Mouse (Mus musculus) heart, postnatal 0 days (tissue): Measurements from ENCODE around the gene Kpna6. TPM values are rescaled to one million over a fixed set of nuclear protein-coding genes. Genes with fewer than 3 reads are reported as not detected.
A peak's percentile ranks its signal among the peaks of the same experiment; 100 is the strongest.
"Not testable (repeated sequence)": the region's sequence is repeated elsewhere in the genome, so short reads cannot be mapped to it uniquely, and the experiment has no call there.

Experiments used
- ATAC-seq: fragments of 200-750 bp; cut with Nextera tagmentation; 2 replicates; pipeline ENCODE4 v1.8.0; 2017; ENCODE audit warnings: low read depth, moderate number of reproducible peaks, moderate library complexity; ENCODE audit not compliant: insufficient read depth
- DNase-seq: peaks from one replicate; pipeline ENCODE4 v3.0.0-alpha.2; 2016; ENCODE audit warnings: low spot score
- H3K27ac ChIP-seq: fragments of 300-500 bp; sonication (generic); 2 replicates; pipeline ENCODE4 v1.5.1; 2014; ENCODE audit warnings: low read depth, mild to moderate bottlenecking
- H3K27me3 ChIP-seq: fragments of 300-500 bp; sonication (generic); 2 replicates; pipeline ENCODE4 v1.6.1; 2014; ENCODE audit warnings: low read length, mixed read lengths; ENCODE audit not compliant: control insufficient read depth, insufficient read depth
- H3K36me3 ChIP-seq: fragments of 300-500 bp; sonication (generic); replicated peaks from 2 replicates; pipeline ENCODE4 v1.6.1; 2014; ENCODE audit warnings: low read length, mixed read lengths; ENCODE audit not compliant: control insufficient read depth, insufficient read depth
- H3K4me1 ChIP-seq: fragments of 300-500 bp; sonication (generic); 2 replicates; pipeline ENCODE4 v1.6.1; 2014; ENCODE audit warnings: antibody characterized with exemption; ENCODE audit not compliant: control insufficient read depth, insufficient read depth
- H3K4me2 ChIP-seq: fragments of 300-500 bp; sonication (generic); 2 replicates; pipeline ENCODE4 v1.6.1; 2014; ENCODE audit warnings: low read depth, mild to moderate bottlenecking, low read length, moderate library complexity
- H3K4me3 ChIP-seq: fragments of 300-500 bp; sonication (generic); 2 replicates; pipeline ENCODE4 v1.5.1; 2014; ENCODE audit warnings: low read depth, low read length
- H3K9ac ChIP-seq: fragments of 300-500 bp; sonication (generic); replicated peaks from 2 replicates; pipeline ENCODE4 v1.6.1; 2014; ENCODE audit warnings: low read depth, low read length, mixed read lengths
- H3K9me3 ChIP-seq: fragments of 300-500 bp; sonication (generic); replicated peaks from 2 replicates; pipeline ENCODE4 v1.6.1; 2016; ENCODE audit warnings: low read length; ENCODE audit not compliant: control insufficient read depth
- CTCF ChIP-seq: IDR thresholded peaks from 2 replicates; pipeline ENCODE4 v1.5.1; 2016; ENCODE audit warnings: antibody characterized with exemption, control low read depth, low read depth
- EP300 ChIP-seq: IDR thresholded peaks from 2 replicates; pipeline ENCODE4 v1.6.1; 2016; ENCODE audit warnings: antibody characterized with exemption, low read depth
- WGBS: fragments of 180-500 bp; shearing (Covaris S2); extraction: QIAGEN DNeasy Blood & Tissue Kit; methylation state at CpG from one replicate; pipeline ENCODE4 v1.1.7; 2014; 5-methylcytosine and 5-hydroxymethylcytosine counted together
- polyA plus RNA-seq: library from polyadenylated mRNA; unstranded; fragments of >200 nt; fragmentation: Nextera tagmentation; extraction: Ambion mirVana; gene quantifications from 2 replicates; pipeline ENCODE4 v1.2.1, GENCODE M21; 2015
- total RNA-seq: library from RNA; depleted of rRNA; stranded (reverse); fragments of >200 nt; gene quantifications from 2 replicates; pipeline ENCODE4 v1.2.3, GENCODE M21; 2014; ENCODE audit warnings: low replicate concordance

The Kpna6 gene
- total and polyA plus RNA-seq, 2 experiments from 2014 or later: 10.4 to 48.8 TPM

DNA sequence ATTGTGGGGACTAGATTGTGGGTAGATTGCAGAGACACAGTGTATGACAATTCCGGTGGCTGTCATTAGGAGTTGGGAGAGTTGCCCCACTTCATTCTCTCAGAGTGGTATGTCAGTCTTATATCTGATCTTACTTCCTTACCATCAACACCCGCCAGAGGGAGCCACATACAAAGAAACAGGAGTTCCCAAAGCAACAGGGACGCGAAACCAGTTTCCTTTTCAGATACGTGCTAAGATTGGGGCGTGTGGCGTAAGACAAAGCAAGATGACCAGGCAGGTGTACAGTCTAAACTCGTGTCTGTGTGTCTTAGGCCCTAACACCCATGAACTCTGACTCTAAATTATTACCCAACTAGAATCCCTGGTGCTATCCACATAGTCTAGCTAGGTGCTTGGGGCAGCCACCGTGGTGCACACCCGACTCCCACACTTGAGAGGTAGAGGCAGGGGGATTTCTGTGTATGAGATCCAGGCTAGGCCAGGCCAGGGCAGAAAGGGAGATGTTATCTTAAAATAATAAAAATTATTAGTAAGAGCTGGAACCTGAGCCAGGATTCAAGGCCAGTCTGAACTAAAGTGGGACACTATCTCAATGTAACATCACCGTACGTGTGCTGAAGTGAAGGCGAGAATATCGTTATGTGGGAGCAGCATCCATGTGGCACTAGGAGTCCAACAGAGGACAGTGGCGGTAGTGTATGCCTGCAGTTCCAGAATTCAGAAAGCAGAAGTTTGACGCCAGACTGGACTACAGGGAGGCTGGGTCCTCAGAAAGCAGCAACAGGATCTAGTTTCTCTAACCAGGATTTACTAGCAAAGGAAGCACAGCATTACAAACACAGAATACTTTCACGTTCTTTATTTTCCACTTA, 29.2 kb upstream of the Kpna6 start:
- peak; percentile 90 for DNase-seq
- ATAC-seq: peak; percentile 15
- peak overlapping the region; percentile 13; the same call in 1 of the 2 replicates for H3K27ac ChIP-seq
- peaks cover 40% of the 10 kb centered on the region for H3K36me3 ChIP-seq
- no peaks in the 10 kb centered on the region for H3K27me3 ChIP-seq
- no peak for TF ChIP-seq EP300
- TF ChIP-seq CTCF: peak; percentile 93
- no peak overlapping the region for H3K9ac ChIP-seq
- 37% methylated on average over 17 of the region's 17 CpGs for WGBS
- H3K9me3 ChIP-seq: no peaks in the 10 kb centered on the region
- H3K4me3 ChIP-seq: 0 out of 2 replicates have a peak overlapping the region, but pooled peaks have one; percentile 7
- peak overlapping the region; percentile 52 for H3K4me2 ChIP-seq
- no peaks in the 10 kb centered on the region for H3K4me1 ChIP-seq

DNA sequence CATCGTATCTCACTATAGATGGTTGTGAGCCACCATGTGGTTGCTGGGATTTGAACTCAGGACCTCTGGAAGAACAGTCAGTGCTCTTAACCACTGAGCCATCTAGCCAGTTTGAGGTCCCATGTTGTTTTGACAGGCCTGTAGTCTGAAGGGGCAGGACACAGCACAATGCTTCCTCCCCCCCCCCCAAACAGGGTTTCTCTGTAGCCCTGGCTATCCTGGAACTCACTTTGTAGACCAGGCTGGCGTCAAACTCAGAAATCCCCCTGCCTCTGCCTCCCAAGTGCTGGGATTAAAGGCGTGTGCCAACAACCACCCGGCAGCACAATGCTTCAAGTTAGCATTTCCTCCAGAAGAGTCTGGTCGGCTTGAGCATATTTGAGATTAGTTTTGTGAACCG, 28.1 kb upstream of the Kpna6 start:
- H3K4me1 ChIP-seq, H3K27me3 ChIP-seq, H3K27ac ChIP-seq, H3K4me2 ChIP-seq, H3K9ac ChIP-seq, H3K4me3 ChIP-seq, DNase-seq, ATAC-seq, H3K9me3 ChIP-seq: not testable (repeated sequence)
- 84% methylated on average over 6 of the region's 6 CpGs for WGBS
- peaks cover 29% of the 10 kb centered on the region for H3K36me3 ChIP-seq

DNA sequence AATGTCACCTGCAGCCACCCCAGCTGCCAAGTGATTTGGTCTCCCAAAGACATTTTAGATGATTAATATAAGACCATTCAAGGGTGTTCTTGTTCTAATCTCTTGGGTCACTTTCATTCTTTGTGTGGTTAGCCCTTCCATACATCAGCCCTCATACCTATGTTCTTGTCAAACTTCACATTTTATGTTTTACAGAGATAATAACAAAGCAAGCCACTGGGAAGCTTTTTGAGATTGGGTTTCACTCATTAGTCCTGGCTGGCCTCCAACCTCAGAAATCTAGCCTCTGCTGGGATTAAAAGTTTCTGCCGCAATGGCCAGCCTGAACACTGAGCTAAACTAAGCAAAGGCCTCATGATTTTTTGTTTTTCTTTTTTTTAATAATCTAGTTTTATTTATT, 27.6 kb upstream of the Kpna6 start:
- H3K9me3 ChIP-seq: no peaks in the 10 kb centered on the region
- WGBS: 69% methylated on average over 1 of the region's 1 CpGs
- no peak for ATAC-seq
- no peaks in the 10 kb centered on the region for H3K27me3 ChIP-seq
- no peak overlapping the region for H3K4me3 ChIP-seq
- peaks cover 24% of the 10 kb centered on the region for H3K36me3 ChIP-seq
- no peak for DNase-seq
- TF ChIP-seq CTCF: no peak
- TF ChIP-seq EP300: no peak
- H3K27ac ChIP-seq: no peak overlapping the region
- H3K9ac ChIP-seq: no peak overlapping the region
- no peaks in the 10 kb centered on the region for H3K4me1 ChIP-seq
- no peak overlapping the region for H3K4me2 ChIP-seq

DNA sequence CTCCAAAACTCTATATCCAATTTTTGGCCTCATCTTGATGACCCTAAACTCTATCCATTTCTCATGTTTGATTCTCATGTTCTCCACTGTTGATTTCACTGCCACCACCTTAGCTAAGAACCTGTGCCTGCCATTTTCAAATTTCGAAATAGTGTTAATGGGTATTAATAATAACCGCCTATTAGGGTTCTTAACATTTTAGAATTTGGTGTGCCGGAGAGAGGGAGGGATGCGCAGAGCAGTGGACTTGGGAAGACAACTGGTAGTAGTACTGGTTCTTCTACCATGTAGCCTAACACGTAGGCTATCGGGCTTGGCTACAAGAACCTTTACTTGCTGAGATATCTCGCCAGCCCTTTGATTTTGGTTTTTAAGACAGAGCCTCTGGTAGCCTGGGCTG, 24.6 kb upstream of the Kpna6 start:
- Histone ChIP-seq H3K9ac (peak overlapping the region; percentile 71), H3K4me2 (peak overlapping the region; percentile 84), H3K36me3 (peaks cover 14% of the 10 kb centered on the region), H3K27me3 (no peaks in the 10 kb centered on the region), H3K9me3 (no peaks in the 10 kb centered on the region), H3K27ac (0 out of 2 replicates have a peak overlapping the region, but pooled peaks have one; percentile 62), H3K4me1 (no peaks in the 10 kb centered on the region), H3K4me3 (peak overlapping the region; percentile 75)
- TF ChIP-seq EP300 (no peak), CTCF (no peak)
- no peak for ATAC-seq
- DNase-seq: no peak
- WGBS: 82% methylated on average over 7 of the region's 7 CpGs

DNA sequence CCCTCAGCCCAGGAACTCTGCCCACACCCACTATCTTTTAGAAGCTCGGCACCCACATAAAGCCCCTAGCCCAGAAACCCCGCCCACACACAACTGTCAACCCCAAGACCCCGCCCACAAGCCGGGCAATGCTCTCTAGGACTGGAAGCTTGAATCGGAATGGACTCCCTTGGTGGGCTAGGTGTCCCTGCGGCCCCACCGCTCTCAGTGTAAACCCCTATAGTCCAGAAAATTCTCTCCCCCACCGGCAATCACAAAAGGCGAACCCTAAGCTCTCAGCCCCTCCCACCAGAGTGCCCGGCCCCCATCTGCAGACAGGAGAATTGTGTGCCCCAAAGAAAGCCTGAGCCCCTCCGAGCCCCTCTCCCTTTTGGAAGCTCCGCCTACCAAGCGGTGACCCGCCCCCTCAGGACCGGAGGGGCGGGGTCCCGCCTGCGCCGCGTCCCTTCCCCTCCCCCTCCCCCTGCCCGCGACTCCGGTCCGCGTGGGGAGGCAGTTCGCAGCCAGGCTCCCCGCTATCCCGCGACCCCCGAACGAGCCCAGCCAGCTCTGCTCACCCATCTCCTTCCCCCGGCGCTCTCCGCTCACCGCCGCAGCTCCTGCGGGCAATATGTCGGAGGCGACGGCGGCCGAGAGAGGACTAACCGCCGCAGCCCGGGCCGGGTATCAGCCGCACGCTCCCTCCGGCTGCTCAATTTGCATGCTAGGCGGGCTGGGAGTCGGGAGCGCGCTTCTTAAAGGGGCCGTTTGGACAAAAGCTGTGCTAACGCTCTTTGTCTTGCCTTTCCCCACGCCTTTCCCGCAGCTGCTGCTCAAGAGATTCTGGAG, 23.8 kb upstream of the Kpna6 start, which contains the start of gene Tmem39b:
Gene Tmem39b, minus strand, starts transcription at position 681 of the 828 bp plus-strand sequence.
- H3K4me2 ChIP-seq: peak within 1 kb of the TSS; percentile 84
- TF ChIP-seq EP300: peak; percentile 74; the same call in 1 of the 2 replicates
- no peak for TF ChIP-seq CTCF
- H3K27ac ChIP-seq: peak within 1 kb of the TSS; percentile 62
- peak within 1 kb of the TSS; percentile 71 for H3K9ac ChIP-seq
- under 1% methylated on average over 54 of the region's 57 CpGs for WGBS
- H3K9me3 ChIP-seq: no peaks in the 10 kb centered on the region
- H3K36me3 ChIP-seq: peaks cover 22% of the 10 kb centered on the region
- H3K4me1 ChIP-seq: no peaks in the 10 kb centered on the region
- H3K27me3 ChIP-seq: no peaks in the 10 kb centered on the region
- ATAC-seq (peak; percentile 92), DNase-seq (peak; percentile 94)
- peak within 1 kb of the TSS; percentile 75 for H3K4me3 ChIP-seq
